Mouse (Mus musculus): ENCODE measurements around the gene Napsa.

- peak; percentile 44; the same call in 1 of the 2 replicates for TF ChIP-seq CTCF (IDR thresholded peaks at IDR 0.05; ENCODE audit: low read depth, low read length)
- TF ChIP-seq TAL1 (conservative IDR thresholded peaks at IDR 0.05; ENCODE audit: low read depth, low read length) = no peak
- no peak for TF ChIP-seq GATA1 (IDR thresholded peaks at IDR 0.05; ENCODE audit: borderline replicate concordance, low read length)
- TF ChIP-seq POLR2AphosphoS5 (IDR thresholded peaks at IDR 0.05; ENCODE audit: insufficient replicate concordance, low read depth, low read length) = no peak
- TF ChIP-seq GATA2 (IDR thresholded peaks at IDR 0.05; ENCODE audit: borderline replicate concordance, low read depth, low read length) = no peak
Observed at GRCm38 (mm10) chr7:44560435-44561400, 11.5 kb upstream of the Napsa start.
